Mouse (Mus musculus) gonadal fat pad, adult 2 months (tissue): Measurements from ENCODE around the gene Adora1. TPM values are rescaled to one million over a fixed set of nuclear protein-coding genes. Genes with fewer than 3 reads are reported as not detected.
"Not testable (repeated sequence)": the region's sequence is repeated elsewhere in the genome, so short reads cannot be mapped to it uniquely, and the experiment has no call there.

Experiments used
- DNase-seq: peaks from one replicate; pipeline ENCODE4 v3.0.0-alpha.2; 2012; ENCODE audit warnings: low read depth
- polyA plus RNA-seq: library from polyadenylated mRNA; depleted of rRNA; stranded (reverse); fragments of >200 nt; gene quantifications from 2 replicates; pipeline ENCODE4 v1.2.3, GENCODE M21; 2012; rRNA removed

The Adora1 gene
- 37.4 and 52.9 TPM in 2 replicates for polyA plus RNA-seq

- DNase-seq = no peak
These were observed at the start of gene Adora1 for GRCm38 (mm10) chr1:134235391-134235921. Gene Adora1, minus strand, starts transcription at chr1:134235431.

- no peak for DNase-seq
These were observed 47.9 kb upstream of the Adora1 start for GRCm38 (mm10) chr1:134283108-134283507.

DNA sequence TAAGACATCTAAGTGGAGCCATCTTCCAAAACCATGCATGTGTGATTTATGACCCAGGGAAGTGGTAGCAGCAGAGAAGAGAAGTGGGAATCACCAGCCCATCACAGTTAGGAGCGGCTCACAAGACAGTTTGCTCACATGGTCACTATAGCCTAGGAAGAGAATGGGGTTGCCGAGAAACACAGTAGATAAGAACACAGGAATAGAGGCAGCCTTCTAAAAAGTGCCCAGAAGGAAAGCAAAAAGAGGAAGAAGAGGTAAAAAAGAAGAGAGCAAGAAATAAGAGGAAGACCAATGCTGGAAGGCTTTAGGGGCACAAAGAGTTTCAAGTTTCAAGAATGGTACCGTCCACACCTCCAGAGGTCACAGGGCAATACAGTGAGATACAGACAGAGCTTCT, 47.1 kb upstream of the Adora1 start:
- no peak for DNase-seq

GRCm38 (mm10) chr1:134281563-134281962, 46.3 kb upstream of the Adora1 start:
- DNase-seq = no peak

DNA sequence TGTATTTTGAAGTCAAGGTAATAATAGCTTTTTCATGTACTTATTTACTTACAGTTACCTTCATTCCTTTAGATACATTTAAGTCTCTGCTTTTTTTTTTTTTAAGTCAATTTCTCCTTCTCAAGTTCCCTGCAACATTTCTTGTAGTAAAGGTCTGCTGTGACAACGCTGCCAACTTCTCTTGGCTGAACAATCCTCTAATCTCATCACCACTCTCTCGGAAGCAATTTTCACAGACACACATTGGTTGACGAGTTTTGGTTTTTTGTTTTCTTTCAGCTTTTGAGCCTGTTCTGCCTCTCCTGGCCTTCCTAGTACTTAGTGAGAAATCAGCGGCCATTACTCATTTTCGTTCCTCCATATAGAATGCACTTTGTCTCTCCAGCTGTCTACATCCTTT, 44.9 kb upstream of the Adora1 start:
- no peak for DNase-seq

GRCm38 (mm10) chr1:134276823-134277222, 41.6 kb upstream of the Adora1 start:
- no peak for DNase-seq

GRCm38 (mm10) chr1:134275616-134276464, 40.6 kb upstream of the Adora1 start:
- DNase-seq = no peak

GRCm38 (mm10) chr1:134274483-134274920, 39.3 kb upstream of the Adora1 start:
- DNase-seq = no peak

- no peak for DNase-seq
These were observed 38.5 kb upstream of the Adora1 start for GRCm38 (mm10) chr1:134273493-134274395.

- no peak for DNase-seq
These were observed 37.6 kb upstream of the Adora1 start for GRCm38 (mm10) chr1:134272754-134273250.

DNA sequence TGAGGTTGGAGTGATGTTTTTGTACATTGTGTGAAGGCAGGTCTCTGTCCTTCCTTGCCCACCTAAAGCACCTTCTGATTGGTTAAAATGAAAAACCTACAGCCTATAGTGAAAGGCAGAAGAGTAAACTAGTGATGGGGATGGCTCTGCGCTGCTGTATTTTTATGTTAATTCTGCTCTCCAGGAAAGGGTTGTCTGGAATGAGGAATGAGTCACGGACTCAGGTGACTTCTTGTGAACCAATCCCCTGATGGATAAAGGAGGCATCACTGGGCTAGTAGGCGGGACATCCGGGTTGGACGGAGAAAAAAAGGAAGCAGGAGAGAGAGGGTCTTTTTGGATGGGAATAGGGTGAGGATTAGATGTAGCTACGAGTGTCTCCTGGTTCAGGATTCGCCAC, 34.8 kb upstream of the Adora1 start:
- no peak for DNase-seq

GRCm38 (mm10) chr1:134265797-134266196, 30.6 kb upstream of the Adora1 start:
- DNase-seq = no peak

DNA sequence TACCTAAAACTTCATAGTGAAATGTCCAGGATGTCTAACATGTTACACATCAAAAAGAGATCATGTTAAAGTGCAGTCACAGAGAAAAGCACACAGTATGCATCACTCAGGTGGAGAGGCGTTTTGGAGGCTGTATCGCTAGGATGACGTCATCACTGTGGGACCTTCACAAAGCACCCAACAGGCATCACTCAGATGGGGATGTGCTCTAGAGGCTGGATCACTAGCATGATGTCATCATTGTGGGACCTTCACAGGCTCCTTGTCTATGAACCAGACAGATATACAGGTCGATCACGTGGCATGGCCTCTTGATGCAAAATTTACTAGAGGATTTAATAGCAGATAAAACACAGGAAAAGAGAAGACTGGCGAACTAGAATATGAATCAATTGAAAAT, 29.1 kb upstream of the Adora1 start:
- DNase-seq = no peak

DNA sequence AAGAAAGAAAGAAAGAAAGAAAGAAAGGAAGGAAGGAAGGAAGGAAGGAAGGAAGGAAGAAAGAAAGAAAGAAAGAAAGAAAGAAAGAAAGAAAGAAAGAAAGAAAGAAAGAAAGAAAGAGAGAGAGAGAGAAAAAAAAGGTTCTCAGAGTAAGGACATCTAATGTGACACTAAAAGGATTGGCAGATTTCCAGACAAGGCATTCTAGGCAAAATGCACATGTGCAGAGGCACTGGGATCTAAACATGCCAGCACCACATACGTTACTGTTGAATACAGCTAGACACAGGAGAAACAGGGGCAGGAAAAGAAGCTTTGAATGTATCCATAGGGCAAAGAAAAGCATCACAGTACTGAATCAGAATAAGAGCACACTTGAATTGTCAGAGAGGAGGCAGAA, 14.4 kb upstream of the Adora1 start:
- not testable (repeated sequence) for DNase-seq

DNA sequence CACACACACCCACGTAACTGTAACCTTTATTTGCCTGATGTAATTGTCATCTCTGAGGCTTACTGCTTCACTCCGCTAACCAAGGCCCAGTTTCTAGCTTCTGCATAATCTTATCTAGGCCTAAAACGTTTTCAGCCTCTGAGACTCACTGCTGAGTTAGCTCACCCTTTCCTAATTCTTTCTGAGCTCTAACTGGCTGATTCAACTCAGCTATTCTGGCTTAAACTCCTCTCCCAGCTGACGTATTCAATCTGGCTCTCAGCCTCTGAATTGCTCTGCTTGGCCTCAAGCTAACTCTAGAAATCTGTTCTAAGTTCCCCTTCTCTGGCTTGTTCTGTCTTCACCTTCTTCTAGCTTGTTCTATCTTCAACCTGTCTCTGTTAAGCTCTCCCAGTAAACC, 11.4 kb upstream of the Adora1 start:
- DNase-seq = no peak

DNA sequence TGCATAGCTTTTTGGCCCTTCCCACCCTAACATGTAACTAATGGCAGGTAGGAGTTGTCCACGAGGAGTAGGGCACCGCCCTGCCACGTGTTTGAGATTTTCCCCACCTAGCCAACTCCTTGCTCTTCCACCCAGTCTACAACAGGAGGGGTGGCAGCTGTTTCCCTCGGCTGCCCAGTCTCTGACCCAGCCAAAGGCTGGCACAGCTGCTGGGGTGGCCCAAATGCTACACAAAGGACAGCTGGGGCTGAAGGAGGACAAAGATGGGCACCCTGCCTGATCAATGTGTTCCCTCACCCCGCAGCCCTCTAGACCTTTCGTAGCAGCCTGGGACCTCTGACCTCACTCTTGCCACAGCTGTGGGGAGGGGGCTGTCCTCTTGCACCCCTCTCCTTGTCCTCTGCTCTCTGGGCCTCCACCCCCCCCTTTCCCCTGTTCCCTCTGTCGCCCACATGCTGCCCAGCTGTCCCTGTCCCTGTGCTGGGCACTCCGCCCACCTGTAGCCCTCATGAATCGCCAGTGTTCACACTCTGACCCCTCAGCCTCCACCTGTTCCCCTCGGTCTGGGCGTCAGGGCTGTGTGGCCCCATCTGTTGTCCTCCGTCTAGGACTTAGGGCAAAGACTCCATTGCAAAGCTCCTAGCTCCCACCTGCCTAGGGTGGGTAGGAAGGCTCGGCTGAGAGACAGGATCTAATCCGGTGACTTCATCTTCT, 9.9 kb upstream of the Adora1 start:
- no peak for DNase-seq

DNA sequence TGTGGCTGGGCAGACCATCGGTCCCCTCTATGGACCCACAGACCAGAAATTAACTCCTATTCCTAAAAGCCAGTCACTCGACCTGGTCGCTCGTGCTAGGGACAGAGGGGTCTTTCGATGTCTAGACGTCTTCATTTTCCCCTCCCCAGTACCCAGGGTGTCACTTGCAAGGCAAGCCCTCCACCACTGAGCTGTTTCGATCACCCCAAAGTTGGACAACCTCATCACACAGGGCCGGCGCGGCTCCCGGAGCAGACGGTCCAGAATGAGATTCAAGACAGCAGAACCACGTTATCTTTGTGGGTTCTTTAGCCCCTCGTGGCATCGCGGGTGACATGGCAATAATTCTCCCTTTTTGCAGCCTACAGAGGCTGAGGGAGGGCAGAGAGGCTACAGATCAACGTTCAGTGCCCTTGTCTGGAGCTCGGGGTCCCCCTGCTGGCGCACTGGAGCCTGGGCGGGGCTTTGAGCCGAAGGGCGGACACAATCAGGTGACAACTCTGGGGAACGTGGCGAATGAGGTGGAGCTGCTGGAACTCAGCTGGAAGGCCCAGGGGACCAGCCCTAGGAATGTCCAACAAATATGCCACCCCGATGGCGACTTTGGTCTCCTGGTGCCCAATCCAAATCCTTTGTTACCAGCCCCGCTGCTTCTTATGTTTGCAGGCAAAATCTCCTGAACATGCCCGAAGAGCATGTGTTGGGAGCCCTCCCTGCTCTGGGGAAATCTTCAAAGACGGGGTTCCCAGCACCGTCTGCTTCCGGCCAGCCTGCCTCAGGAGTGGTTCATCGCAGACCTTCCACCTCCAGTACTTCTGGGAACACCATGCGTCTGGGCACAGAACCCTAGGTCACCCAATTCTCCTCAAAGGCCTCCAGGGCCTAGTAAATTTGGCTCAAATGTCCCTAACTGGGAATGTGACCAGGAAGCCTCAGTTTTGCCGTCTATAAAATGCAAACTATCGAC, 9.0 kb upstream of the Adora1 start:
- no peak for DNase-seq

DNA sequence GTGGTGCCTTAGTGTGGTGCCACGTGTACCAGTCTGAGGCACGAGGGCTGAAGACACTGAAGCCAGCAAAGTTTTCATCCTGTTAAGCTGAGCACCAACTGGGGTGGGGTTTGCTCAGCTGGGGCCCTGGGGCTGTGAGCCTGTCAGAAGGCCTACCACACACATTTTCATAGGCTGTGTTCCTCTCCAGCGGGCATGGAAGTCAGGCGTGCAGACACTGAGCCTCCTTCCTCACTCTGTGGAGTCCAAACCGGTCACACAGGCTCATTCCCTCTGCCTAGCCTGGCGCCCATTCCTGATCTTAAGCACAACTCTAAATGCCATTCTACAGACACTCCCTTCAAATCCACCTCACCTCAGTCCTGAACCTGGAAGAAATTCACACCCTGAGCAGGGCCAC, 8.3 kb upstream of the Adora1 start:
- DNase-seq = no peak

DNA sequence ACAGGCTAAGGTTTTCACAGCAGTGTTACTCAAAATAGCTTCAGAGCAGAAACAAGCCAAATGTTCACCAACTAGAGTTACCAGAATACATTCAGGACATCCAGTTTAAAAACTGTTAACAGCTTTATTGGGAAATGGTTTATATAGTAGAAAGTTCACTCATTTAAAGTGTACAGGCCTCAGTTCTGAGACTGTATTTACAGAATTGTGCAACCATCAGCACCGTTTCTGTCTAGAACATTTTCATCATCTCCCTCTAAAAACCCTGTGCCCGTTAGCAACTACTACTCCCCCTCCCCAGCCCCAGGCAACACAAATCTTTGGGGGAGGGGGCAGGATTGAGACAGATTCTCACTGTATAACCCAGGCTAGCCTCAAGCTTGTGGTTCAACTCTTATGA, 7.1 kb upstream of the Adora1 start:
- no peak for DNase-seq

DNA sequence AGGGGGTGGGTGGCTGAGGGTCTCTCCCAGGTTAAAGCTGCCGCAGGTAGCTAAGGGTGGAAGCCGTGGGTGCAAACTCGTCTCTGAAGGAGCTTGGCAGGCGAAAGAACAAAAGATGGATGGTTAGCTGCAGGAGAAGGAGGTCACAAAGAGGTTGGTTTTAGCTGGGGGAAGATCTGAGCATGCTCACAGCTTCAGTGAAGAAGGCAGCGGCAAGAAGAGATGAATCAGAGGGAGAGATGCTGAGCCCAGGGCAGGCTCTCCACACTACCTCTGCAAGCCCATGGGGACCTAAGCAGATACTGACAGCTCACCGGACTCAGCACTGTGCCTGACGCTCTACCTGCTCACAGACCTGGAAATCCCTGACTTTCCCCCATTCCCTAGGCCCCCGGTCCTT, 6.1 kb upstream of the Adora1 start:
- no peak for DNase-seq
